Comparison of ENCODE assay signal across 23 mouse cellular contexts in genomic region chr2:144431286-144431825, GRCm38 (mm10).
DNase-seq lines count a peak whose midpoint lies in the region; ATAC-seq and TF ChIP-seq lines count a peak whose summit lies in the region.
"Had no signal": no experiment of that assay in that cellular context is flagged by ENCODE, and none has a peak within 500 bp of the region (broad histone marks: within the 10 kb centered on the region; RNA-seq: fewer than 3 reads in every experiment).

No protein-coding gene starts in this region.

- no peak overlapping the region for H3K4me2 ChIP-seq in liver, embryonic 11.5 days
- no peak overlapping the region for H3K4me2 ChIP-seq in intestine, postnatal 0 days (replicated peaks; ENCODE audit: low read depth)
- H3K4me2 ChIP-seq: embryonic facial prominence, embryonic 15.5 days; heart, embryonic 13.5 days; hindbrain, embryonic 15.5 days had no signal

- no peaks in the 10 kb centered on the region for H3K79me2 ChIP-seq in liver, adult 2 months (ENCODE audit: control insufficient read depth, insufficient read depth, low read length)

- H3K36me3 ChIP-seq in kidney, adult 2 months (ENCODE audit: control insufficient read depth, insufficient read depth, low read length) = no peaks in the 10 kb centered on the region
- no peaks in the 10 kb centered on the region for H3K36me3 ChIP-seq in liver, adult 2 months (ENCODE audit: control insufficient read depth, insufficient read depth, low read length)
- H3K36me3 ChIP-seq in liver, embryonic 11.5 days (ENCODE audit: control insufficient read depth, insufficient read depth, low read length) = no peaks in the 10 kb centered on the region
- H3K36me3 ChIP-seq in intestine, postnatal 0 days (ENCODE audit: control insufficient read depth, insufficient read depth) = no peaks in the 10 kb centered on the region
- H3K36me3 ChIP-seq: embryonic facial prominence, embryonic 15.5 days; forebrain, embryonic 10.5 days; G1E; heart, embryonic 13.5 days; hindbrain, embryonic 15.5 days had no signal

- H3K4me1 ChIP-seq in kidney, adult 2 months (ENCODE audit: control insufficient read depth, insufficient read depth, low read length) = 0 out of 2 replicates have a peak, but pooled peaks cover 2% of the 10 kb centered on the region
- no peaks in the 10 kb centered on the region for H3K4me1 ChIP-seq in liver, adult 2 months (ENCODE audit: control insufficient read depth, insufficient read depth, low read length)
- no peaks in the 10 kb centered on the region for H3K4me1 ChIP-seq in liver, embryonic 11.5 days (replicated peaks; ENCODE audit: control insufficient read depth, insufficient read depth, low read length)
- 0 out of 2 replicates have a peak, but pooled peaks cover 2% of the 10 kb centered on the region for H3K4me1 ChIP-seq in intestine, postnatal 0 days (replicated peaks; ENCODE audit: control insufficient read depth, insufficient read depth, low read length)
- H3K4me1 ChIP-seq: embryonic facial prominence, embryonic 15.5 days; forebrain, embryonic 10.5 days; hindbrain, embryonic 15.5 days had no signal

- H3K4me3 ChIP-seq in kidney, adult 2 months (ENCODE audit: insufficient read depth, low read depth, low read length) = no peak overlapping the region
- H3K4me3 ChIP-seq in liver, adult 2 months (ENCODE audit: insufficient read depth, low read depth, low read length) = no peak overlapping the region
- no peak overlapping the region for H3K4me3 ChIP-seq in liver, embryonic 11.5 days (ENCODE audit: low read depth, low read length)
- H3K4me3 ChIP-seq in intestine, postnatal 0 days (ENCODE audit: low read depth, low read length) = no peak overlapping the region
- H3K4me3 ChIP-seq: embryonic facial prominence, embryonic 15.5 days; erythroblast, embryonic 14.5 days; forebrain, embryonic 10.5 days; heart, embryonic 13.5 days; hindbrain, embryonic 15.5 days had no signal

- H3K9me3 ChIP-seq in liver, embryonic 11.5 days (ENCODE audit: control insufficient read depth, low read length) = no peaks in the 10 kb centered on the region
- no peaks in the 10 kb centered on the region for H3K9me3 ChIP-seq in intestine, postnatal 0 days (ENCODE audit: control insufficient read depth)
- H3K9me3 ChIP-seq: embryonic facial prominence, embryonic 15.5 days; forebrain, embryonic 10.5 days; G1E; heart, embryonic 13.5 days; hindbrain, embryonic 15.5 days had no signal

- TF ChIP-seq POLR2A in kidney, adult 2 months (IDR thresholded peaks at IDR 0.05; ENCODE audit: low read depth, low read length) = no peak
- TF ChIP-seq POLR2A in liver, adult 2 months (IDR thresholded peaks at IDR 0.05; ENCODE audit: extremely low read depth, insufficient read depth, low read length) = no peak

- H3K27me3 ChIP-seq in kidney, adult 2 months (replicated peaks; ENCODE audit: control insufficient read depth, insufficient read depth, low read length) = no peaks in the 10 kb centered on the region
- H3K27me3 ChIP-seq in liver, adult 2 months (ENCODE audit: control insufficient read depth, insufficient read depth, low read length) = no peaks in the 10 kb centered on the region
- no peaks in the 10 kb centered on the region for H3K27me3 ChIP-seq in liver, embryonic 11.5 days (replicated peaks; ENCODE audit: control insufficient read depth, insufficient read depth, low read length)
- no peaks in the 10 kb centered on the region for H3K27me3 ChIP-seq in intestine, postnatal 0 days (replicated peaks; ENCODE audit: control insufficient read depth, insufficient read depth, low read length)
- H3K27me3 ChIP-seq: embryonic facial prominence, embryonic 15.5 days; heart, embryonic 13.5 days; hindbrain, embryonic 15.5 days had no signal

- DNase-seq in kidney, adult 2 months = peak; percentile 15
- DNase-seq in kidney, postnatal 14 days = no peak
- DNase-seq in liver, adult 2 months (ENCODE audit: extremely low read depth, low read depth, low spot score) = peak; percentile 67
- DNase-seq in liver, embryonic 11.5 days (ENCODE audit: low spot score) = no peak
- DNase-seq in cerebellum, postnatal 25 days = no peak
- no peak for DNase-seq in natural killer cell, adult 2 months (ENCODE audit: low spot score in 2 of 2)
- DNase-seq: adrenal gland, postnatal 10 days; B cell, adult 2 months; cerebellum, adult 2 months; cerebellum, postnatal 10 days; embryo, embryonic 11 days; gastrocnemius, postnatal 36 days; heart, adult 11 months; heart, postnatal 36 days had no signal

- no peak for ATAC-seq in liver, embryonic 11.5 days (replicated peaks; ENCODE audit: low FRiP score)
- ATAC-seq in intestine, postnatal 0 days = peak; percentile 64
- ATAC-seq: CD4-positive, CD25-positive, alpha-beta regulatory T cell, adult 4 months; forebrain, embryonic 14.5 days had no signal

- H3K27ac ChIP-seq in kidney, adult 2 months (ENCODE audit: insufficient read depth, low read depth, low read length) = no peak overlapping the region
- H3K27ac ChIP-seq in liver, adult 2 months (replicated peaks; ENCODE audit: insufficient read depth, low read depth, low read length) = no peak overlapping the region
- H3K27ac ChIP-seq in liver, embryonic 11.5 days (ENCODE audit: low read depth, low read length) = no peak overlapping the region
- peak overlapping the region; percentile 58 for H3K27ac ChIP-seq in intestine, postnatal 0 days (ENCODE audit: low read depth, low read length)
- H3K27ac ChIP-seq: embryonic facial prominence, embryonic 15.5 days; forebrain, embryonic 10.5 days; heart, embryonic 13.5 days; hindbrain, embryonic 15.5 days had no signal

- TF ChIP-seq CTCF in kidney, adult 2 months (conservative IDR thresholded peaks at IDR 0.05; ENCODE audit: insufficient read depth, insufficient read length, low read depth, low read length) = no peak
- no peak for TF ChIP-seq CTCF in liver, adult 2 months (IDR thresholded peaks at IDR 0.05; ENCODE audit: low read depth, low read length)
- no peak for TF ChIP-seq CTCF in intestine, postnatal 0 days (IDR thresholded peaks at IDR 0.05; ENCODE audit: low read depth)

- WGBS in kidney, adult 2 months = 67% methylated on average over 5 of the region's 5 CpGs
- WGBS in liver, adult 2 months = 54% methylated on average over 5 of the region's 5 CpGs
- 69% methylated on average over 5 of the region's 5 CpGs for WGBS in liver, embryonic 11.5 days
- WGBS in intestine, postnatal 0 days = 48% methylated on average over 5 of the region's 5 CpGs

- H3K9ac ChIP-seq in liver, adult 2 months (ENCODE audit: low read depth, low read length) = no peak overlapping the region
- no peak overlapping the region for H3K9ac ChIP-seq in liver, embryonic 11.5 days (ENCODE audit: low read depth, low read length)
- no peak overlapping the region for H3K9ac ChIP-seq in intestine, postnatal 0 days (ENCODE audit: low read depth, low read length)
- H3K9ac ChIP-seq: embryonic facial prominence, embryonic 15.5 days; heart, embryonic 13.5 days; hindbrain, embryonic 15.5 days had no signal

Comparison
In these comparisons a context has a peak if more than half of its experiments do, and no peak if none do; other contexts are left out.
1. DNase-seq: peak in kidney, adult 2 months (single experiment) and liver, adult 2 months (single experiment); none in kidney, postnatal 14 days (single experiment), liver, embryonic 11.5 days (single experiment), cerebellum, postnatal 25 days (0 of 2) and natural killer cell, adult 2 months (0 of 2).